Mouse (Mus musculus) intestine, embryonic 15.5 days (tissue): ENCODE measurements around the gene Vmn1r219. TPM values are rescaled to one million over a fixed set of nuclear protein-coding genes. Genes with fewer than 3 reads are reported as not detected.

Experiments used
- polyA plus RNA-seq: library from polyadenylated mRNA; unstranded; fragments of >200 nt; fragmentation: Nextera tagmentation; extraction: Ambion mirVana; gene quantifications from 2 replicates; pipeline ENCODE4 v1.2.1, GENCODE M21; 2015

The Vmn1r219 gene
- polyA plus RNA-seq, 1 experiment from 2014 or later, result not detected

Other genes starting within 250 kb of the Vmn1r219 start
- not detected in 2 replicates for gene Vmn1r213, start 151.7 kb upstream of the Vmn1r219 start, polyA plus RNA-seq
- gene Vmn1r214, start 128.9 kb upstream of the Vmn1r219 start, polyA plus RNA-seq, result not detected in 2 replicates
- not detected in 2 replicates for gene Vmn1r215, start 91.3 kb upstream of the Vmn1r219 start, polyA plus RNA-seq
- gene Vmn1r217, start 41.1 kb upstream of the Vmn1r219 start, polyA plus RNA-seq, result not detected in 2 replicates
- not detected in 2 replicates for gene Vmn1r218, start 26.2 kb upstream of the Vmn1r219 start, polyA plus RNA-seq
- not detected in 2 replicates for gene Vmn1r220, start 28.7 kb downstream of the Vmn1r219 start, polyA plus RNA-seq
- gene Vmn1r221, start 54.8 kb downstream of the Vmn1r219 start, polyA plus RNA-seq, result not detected in 2 replicates
- gene Vmn1r222, start 76.6 kb downstream of the Vmn1r219 start, polyA plus RNA-seq, result not detected in 2 replicates
- not detected in 2 replicates for gene Vmn1r223, start 87.8 kb downstream of the Vmn1r219 start, polyA plus RNA-seq
- 34.5 and 40.5 TPM in 2 replicates for gene Zfp322a, start 209.9 kb downstream of the Vmn1r219 start, polyA plus RNA-seq